Mouse (Mus musculus) spleen, postnatal 14 days (tissue): ENCODE results near the gene Ccdc57.
"Not testable (repeated sequence)": the region's sequence is repeated elsewhere in the genome, so short reads cannot be mapped to it uniquely, and the experiment has no call there.

Experiments
- DNase-seq, 2 experiments: peaks; one replicate each; pipeline ENCODE4 v3.0.0; 2021 to 2022; ENCODE audit warnings: low spot score in 2 of 2

Gene Ccdc57

GRCm38 (mm10) chr11:120903159-120903850 is 29.4 kb downstream of the Ccdc57 start:
- no peak for DNase-seq

GRCm38 (mm10) chr11:120902487-120903142 is 30.1 kb downstream of the Ccdc57 start:
- DNase-seq: no peak

- DNase-seq: no peak
Observed at GRCm38 (mm10) chr11:120901729-120902486, 30.8 kb downstream of the Ccdc57 start.

- no peak for DNase-seq
Observed at GRCm38 (mm10) chr11:120900276-120901244, 32.1 kb downstream of the Ccdc57 start.

GRCm38 (mm10) chr11:120898114-120898548 is 34.5 kb downstream of the Ccdc57 start:
- no peak for DNase-seq

GRCm38 (mm10) chr11:120895441-120895840 is 37.2 kb downstream of the Ccdc57 start:
- DNase-seq: no peak

- DNase-seq: no peak
Observed at GRCm38 (mm10) chr11:120894397-120894796, 38.3 kb downstream of the Ccdc57 start.

GRCm38 (mm10) chr11:120889216-120889615 is 43.5 kb downstream of the Ccdc57 start:
- DNase-seq: no peak

GRCm38 (mm10) chr11:120888718-120889117 is 44.0 kb downstream of the Ccdc57 start:
- DNase-seq: no peak

GRCm38 (mm10) chr11:120887502-120887901 is 45.2 kb downstream of the Ccdc57 start:
- no peak for DNase-seq

- DNase-seq: no peak
Observed at GRCm38 (mm10) chr11:120886462-120886861, 46.2 kb downstream of the Ccdc57 start.

- no peak for DNase-seq
Observed at GRCm38 (mm10) chr11:120883601-120884000, 49.1 kb downstream of the Ccdc57 start.

- no peak for DNase-seq
Observed at GRCm38 (mm10) chr11:120882931-120883330, 49.7 kb downstream of the Ccdc57 start.

GRCm38 (mm10) chr11:120873206-120873605 is 59.5 kb downstream of the Ccdc57 start:
- DNase-seq: no peak

- DNase-seq: no peak
Observed at GRCm38 (mm10) chr11:120871521-120871920, 61.2 kb downstream of the Ccdc57 start.

- no peak for DNase-seq
Observed at GRCm38 (mm10) chr11:120865816-120866215, 66.9 kb downstream of the Ccdc57 start.

- no peak for DNase-seq
Observed at GRCm38 (mm10) chr11:120862819-120863218, 69.9 kb downstream of the Ccdc57 start.

- not testable (repeated sequence) for DNase-seq
Observed at GRCm38 (mm10) chr11:120855938-120856337, 76.7 kb downstream of the Ccdc57 start.

- no peak for DNase-seq
Observed at GRCm38 (mm10) chr11:120853788-120854187, 78.9 kb downstream of the Ccdc57 start.

GRCm38 (mm10) chr11:120853158-120853557 is 79.5 kb downstream of the Ccdc57 start:
- DNase-seq: no peak
